Mouse (Mus musculus) bone marrow, adult 2 months (tissue): ENCODE data around the gene Pard3b.

Experiments
- CTCF ChIP-seq: fragments of 200-500 bp; IDR thresholded peaks from 2 replicates; pipeline ENCODE4 v1.5.1; 2011; ENCODE audit warnings: low read length, control low read depth; ENCODE audit not compliant: control insufficient read depth, insufficient read depth
- POLR2A ChIP-seq: fragments of 200-500 bp; IDR thresholded peaks from 2 replicates; pipeline ENCODE4 v1.6.1; 2011; ENCODE audit warnings: low read depth, mild to moderate bottlenecking, control low read depth, low read length, borderline replicate concordance; ENCODE audit not compliant: control insufficient read depth

GRCm38 (mm10) chr1:62019743-62020142 lies 381.1 kb downstream of the Pard3b start:
- TF ChIP-seq CTCF (no peak), POLR2A (no peak)
